Mouse (Mus musculus) Patski (cell line): Measurements from ENCODE around the gene Gng2. TPM values are rescaled to one million over a fixed set of nuclear protein-coding genes. Genes with fewer than 3 reads are reported as not detected.

Source experiments
- ATAC-seq: fragments of 100-300 bp; one replicate; pipeline ENCODE4 v1.8.0; 2021
- CTCF ChIA-PET: fragments of 350-600 bp; sonication (Branson Sonifier 250); formaldehyde crosslinking; loops from one replicate; lab custom pipeline; 2022; ENCODE audit warnings: inconsistent platforms; lab: Charles Lee
- POLR2A ChIA-PET: fragments of 350-600 bp; sonication (Branson Sonifier 250); formaldehyde crosslinking; loops from one replicate; lab custom pipeline; 2022; ENCODE audit warnings: antibody characterized with exemption, inconsistent platforms; lab: Charles Lee
- DNase-seq: peaks from one replicate; pipeline ENCODE4 v3.0.0-alpha.2; 2011; ENCODE audit warnings: low read depth, low spot score
- H3K27me3 ChIP-seq: fragments of 371-371 bp; one replicate; pipeline ENCODE4 v1.5.1; 2021
- CTCF ChIP-seq: fragments of 100-300 bp; IDR thresholded peaks from one replicate; pipeline ENCODE4 v1.5.1; 2021
- in situ Hi-C: fragments of 300-500 bp; cut with MboI; formaldehyde crosslinking; loops from 3 replicates; pipeline ENCODE4 v1.11.1; 2018; ENCODE audit warnings: low pct_unique_long_range_greater_than_20kb, mixed read lengths
- polyA plus RNA-seq: library from polyadenylated mRNA; unstranded; gene quantifications from one replicate; pipeline ENCODE4 v1.2.3, GENCODE M21; 2021

The Gng2 gene
- polyA plus RNA-seq, 1 experiment from 2014 or later: 0.33 TPM

- TF ChIP-seq CTCF: no peak
- ChIA-PET POLR2A (no interaction called here), CTCF (interaction anchor here (1.0 to 1.5 kb wide), 4 partner anchors 11 to 250 kb away, joined by 3 to 5 read pairs (median 4); no protein-coding TSS in a partner anchor)
- in situ Hi-C loops: no loop called here
- peak; percentile 99 for ATAC-seq
- no peak for DNase-seq
- peaks cover 4% of the 10 kb centered on the region for H3K27me3 ChIP-seq
Observed at GRCm38 (mm10) chr14:19823321-19824142, 153.9 kb downstream of the Gng2 start, which contains the start of gene Rtraf. Gene Rtraf, minus strand, starts transcription at chr14:19823824.

Other genes starting within 250 kb of the Gng2 start
- 1.9 TPM for gene Nid2, start 226.4 kb downstream of the Gng2 start, polyA plus RNA-seq
- 136 TPM for gene Rtraf, start 153.8 kb downstream of the Gng2 start, polyA plus RNA-seq
- 9.0 TPM for gene Saysd1, start 160.9 kb upstream of the Gng2 start, polyA plus RNA-seq
- 2.2 TPM for gene Kcnk5, start 204.2 kb upstream of the Gng2 start, polyA plus RNA-seq